Comparison of ENCODE assay signal across 24 mouse cellular contexts in the genomic region with DNA sequence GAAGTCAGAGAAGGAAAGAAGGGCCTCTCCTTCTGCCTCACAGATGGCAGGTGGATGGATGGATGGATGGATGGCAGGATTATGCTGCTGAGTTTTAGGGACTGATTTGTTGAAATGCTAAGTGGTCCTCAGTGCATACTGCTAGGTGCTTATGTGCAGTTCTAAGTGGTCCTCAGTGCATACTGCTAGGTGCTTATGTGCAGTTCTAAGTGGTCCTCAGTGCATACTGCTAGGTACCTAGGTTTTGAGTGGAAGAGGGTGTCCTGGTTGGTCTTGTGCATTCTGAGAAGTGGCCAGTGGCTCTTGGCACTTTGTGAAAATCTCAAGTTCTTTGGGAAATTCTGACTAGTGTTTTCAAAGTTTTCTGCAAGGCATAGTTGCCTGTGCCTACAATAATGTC. TPM values are rescaled to one million over a fixed set of nuclear protein-coding genes. Genes with fewer than 3 reads are reported as not detected.
A peak's percentile ranks its signal among the peaks of the same experiment; 100 is the strongest.
DNase-seq lines count a peak whose midpoint lies in the region; ATAC-seq lines count a peak whose summit lies in the region.
"Had no signal": no experiment of that assay in that cellular context is flagged by ENCODE, and none has a peak within 500 bp of the region (broad histone marks: within the 10 kb centered on the region; RNA-seq: fewer than 3 reads in every experiment).

No protein-coding gene starts in this region.

- H3K4me3 ChIP-seq in lung, embryonic 15.5 days = no peak overlapping the region
- H3K4me3 ChIP-seq in lung, embryonic 16.5 days (ENCODE audit: low read length) = no peak overlapping the region
- no peak overlapping the region for H3K4me3 ChIP-seq in liver, embryonic 12.5 days
- H3K4me3 ChIP-seq: embryonic facial prominence, embryonic 10.5 days; embryonic facial prominence, embryonic 12.5 days; forebrain, embryonic 13.5 days had no signal

- no peaks in the 10 kb centered on the region for H3K27me3 ChIP-seq in lung, embryonic 15.5 days
- H3K27me3 ChIP-seq in lung, embryonic 16.5 days (ENCODE audit: control insufficient read depth, insufficient read depth, low read depth, low read length) = no peaks in the 10 kb centered on the region
- no peaks in the 10 kb centered on the region for H3K27me3 ChIP-seq in liver, embryonic 12.5 days (replicated peaks)
- H3K27me3 ChIP-seq: CH12.LX; embryonic facial prominence, embryonic 12.5 days; forebrain, embryonic 13.5 days; Patski had no signal

- DNase-seq in lung, adult 18-20 months = peak; percentile 27 to 58
- no peak for DNase-seq in lung, postnatal 4 days
- no peak for DNase-seq in lung, postnatal 10 days
- peak; percentile 57 for DNase-seq in lung, postnatal 25 days (ENCODE audit: low spot score)
- DNase-seq in left cerebral cortex, postnatal 14 days (ENCODE audit: low spot score in 2 of 2) = no peak
- DNase-seq: adrenal gland, adult 8-10 months; adrenal gland, postnatal 14 days; adrenal gland, postnatal 36 days; B cell, adult 2 months; cerebellum, adult 11-12 months; cerebellum, adult 2 months; cerebellum, adult 9-10 months; cerebellum, postnatal 25 days had no signal

- H3K27ac ChIP-seq in lung, embryonic 15.5 days = no peak overlapping the region
- no peak overlapping the region for H3K27ac ChIP-seq in lung, embryonic 16.5 days (ENCODE audit: low read length)
- no peak overlapping the region for H3K27ac ChIP-seq in liver, embryonic 12.5 days
- H3K27ac ChIP-seq: embryonic facial prominence, embryonic 10.5 days; embryonic facial prominence, embryonic 12.5 days; forebrain, embryonic 13.5 days had no signal

- ATAC-seq in lung, embryonic 15.5 days (ENCODE audit: borderline replicate concordance, extremely low read depth, low FRiP score, low TSS enrichment) = peak; percentile 78; the same call in 1 of the 2 replicates
- ATAC-seq in lung, embryonic 16.5 days (ENCODE audit: low read depth) = peak; percentile 89
- ATAC-seq in liver, embryonic 12.5 days = no peak
- ATAC-seq: activated CD4-positive, CD25-positive, alpha-beta regulatory T cell, adult 4 months; CD4-positive, CD25-positive, alpha-beta regulatory T cell, adult 4 months; forebrain, embryonic 13.5 days; Patski had no signal

- H3K4me2 ChIP-seq in lung, embryonic 15.5 days = no peak overlapping the region
- no peak overlapping the region for H3K4me2 ChIP-seq in lung, embryonic 16.5 days (ENCODE audit: low read depth, low read length)
- no peak overlapping the region for H3K4me2 ChIP-seq in liver, embryonic 12.5 days
- H3K4me2 ChIP-seq: embryonic facial prominence, embryonic 12.5 days; forebrain, embryonic 13.5 days had no signal

- H3K36me3 ChIP-seq in lung, embryonic 15.5 days = no peaks in the 10 kb centered on the region
- H3K36me3 ChIP-seq in lung, embryonic 16.5 days (ENCODE audit: control insufficient read depth, insufficient read depth, low read length) = no peaks in the 10 kb centered on the region
- no peaks in the 10 kb centered on the region for H3K36me3 ChIP-seq in liver, embryonic 12.5 days

- H3K4me1 ChIP-seq in lung, embryonic 15.5 days = peaks cover 7% of the 10 kb centered on the region; the same call in 1 of the 2 replicates
- peaks cover 3% of the 10 kb centered on the region for H3K4me1 ChIP-seq in lung, embryonic 16.5 days (replicated peaks; ENCODE audit: control insufficient read depth, insufficient read depth, low read length)
- H3K4me1 ChIP-seq in liver, embryonic 12.5 days = peaks cover 18% of the 10 kb centered on the region; the same call in 1 of the 2 replicates
- H3K4me1 ChIP-seq: embryonic facial prominence, embryonic 12.5 days had no signal

- H3K9ac ChIP-seq in lung, embryonic 15.5 days = no peak overlapping the region
- H3K9ac ChIP-seq in lung, embryonic 16.5 days (ENCODE audit: low read length) = no peak overlapping the region
- H3K9ac ChIP-seq in liver, embryonic 12.5 days = no peak overlapping the region
- H3K9ac ChIP-seq: embryonic facial prominence, embryonic 12.5 days; forebrain, embryonic 13.5 days had no signal

- no peaks in the 10 kb centered on the region for H3K9me3 ChIP-seq in lung, embryonic 15.5 days
- no peaks in the 10 kb centered on the region for H3K9me3 ChIP-seq in lung, embryonic 16.5 days (ENCODE audit: control insufficient read depth, low read length)
- no peaks in the 10 kb centered on the region for H3K9me3 ChIP-seq in liver, embryonic 12.5 days (replicated peaks)
- H3K9me3 ChIP-seq: embryonic facial prominence, embryonic 10.5 days; embryonic facial prominence, embryonic 12.5 days; forebrain, embryonic 13.5 days; G1E had no signal

- intact Hi-C loops in left cerebral cortex, postnatal 14 days (cut with DNase I) = no loop called here

RNA-seq across cellular contexts. Expression of gene Stx6, which starts 11.4 kb away (rescaled TPM):
- polyA plus RNA-seq in lung, embryonic 15.5 days (2015; fragmentation: Nextera tagmentation; extraction: Ambion mirVana) = 81.5 and 87.2 TPM in 2 replicates
- 72.8 and 75.5 TPM in 2 replicates for polyA plus RNA-seq in lung, embryonic 16.5 days (2015; fragmentation: Nextera tagmentation; extraction: Ambion mirVana)
- 10 to 100 TPM; 92.7 to 94.2 TPM for total RNA-seq in left cerebral cortex, postnatal 14 days (2021)
- polyA plus RNA-seq in liver, embryonic 12.5 days (2016; fragmentation: Nextera tagmentation; extraction: Ambion mirVana) = 21.8 and 24.0 TPM in 2 replicates

RNA-seq across cellular contexts. Expression of gene Mr1, which starts 23.3 kb away (rescaled TPM):
- polyA plus RNA-seq in lung, embryonic 15.5 days (2015; fragmentation: Nextera tagmentation; extraction: Ambion mirVana) = 12.1 and 12.3 TPM in 2 replicates
- 13.9 and 14.0 TPM in 2 replicates for polyA plus RNA-seq in lung, embryonic 16.5 days (2015; fragmentation: Nextera tagmentation; extraction: Ambion mirVana)
- total RNA-seq in left cerebral cortex, postnatal 14 days (2021) = 1 to 10 TPM; 2.0 to 2.3 TPM
- polyA plus RNA-seq in liver, embryonic 12.5 days (2016; fragmentation: Nextera tagmentation; extraction: Ambion mirVana) = 0.49 and 0.62 TPM in 2 replicates

Comparison
In these comparisons a context has a peak if more than half of its experiments do, and no peak if none do; other contexts are left out.
1. DNase-seq: peak in lung, adult 18-20 months (2 of 2) and lung, postnatal 25 days (single experiment); none in lung, postnatal 4 days (0 of 2), lung, postnatal 10 days (single experiment) and left cerebral cortex, postnatal 14 days (0 of 2).